Mouse (Mus musculus) left cerebral cortex, postnatal 25 days (tissue): ENCODE results near the gene Best1. TPM values are rescaled to one million over a fixed set of nuclear protein-coding genes. Genes with fewer than 3 reads are reported as not detected.
"Not testable (repeated sequence)": the region's sequence is repeated elsewhere in the genome, so short reads cannot be mapped to it uniquely, and the experiment has no call there.

ENCODE experiments used
- DNase-seq, 2 experiments: peaks; one replicate each; pipeline ENCODE4 v3.0.0; 2022; ENCODE audit warnings: low spot score in 2 of 2, mixed read lengths in 1 of 2
- intact Hi-C: fragments of 180-260 bp; cut with DNase I; formaldehyde crosslinking; loops from one replicate; pipeline ENCODE4 v1.15.1; 2025
- total RNA-seq, 2 experiments: library from RNA; stranded (reverse); gene quantifications; 2 replicates each; pipeline ENCODE4 v1.2.3; 2021

Gene Best1
- total RNA-seq, 2 experiments from 2014 or later = 0.78 to 0.83 TPM

DNA sequence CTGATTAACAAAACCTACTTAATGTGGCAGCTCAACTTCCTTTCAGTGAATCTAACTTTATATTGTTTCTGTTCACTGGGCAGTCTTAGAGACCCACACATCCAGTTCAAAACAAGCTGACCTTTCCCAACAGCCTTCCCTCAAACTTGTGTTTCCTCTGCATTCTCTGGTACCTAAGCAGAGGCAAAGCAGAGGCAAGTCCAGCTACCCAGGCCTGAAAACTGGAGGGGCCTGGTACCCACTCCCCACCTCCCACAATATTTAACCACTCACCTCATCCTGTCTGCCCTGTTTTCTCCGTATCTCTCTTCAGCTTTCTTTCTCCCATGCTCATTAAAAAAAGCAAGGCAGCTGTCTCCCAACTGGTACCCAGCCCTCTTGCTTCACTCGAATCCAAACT, 22.3 kb downstream of the Best1 start:
- DNase-seq = no peak
- intact Hi-C loops = no loop called here

DNA sequence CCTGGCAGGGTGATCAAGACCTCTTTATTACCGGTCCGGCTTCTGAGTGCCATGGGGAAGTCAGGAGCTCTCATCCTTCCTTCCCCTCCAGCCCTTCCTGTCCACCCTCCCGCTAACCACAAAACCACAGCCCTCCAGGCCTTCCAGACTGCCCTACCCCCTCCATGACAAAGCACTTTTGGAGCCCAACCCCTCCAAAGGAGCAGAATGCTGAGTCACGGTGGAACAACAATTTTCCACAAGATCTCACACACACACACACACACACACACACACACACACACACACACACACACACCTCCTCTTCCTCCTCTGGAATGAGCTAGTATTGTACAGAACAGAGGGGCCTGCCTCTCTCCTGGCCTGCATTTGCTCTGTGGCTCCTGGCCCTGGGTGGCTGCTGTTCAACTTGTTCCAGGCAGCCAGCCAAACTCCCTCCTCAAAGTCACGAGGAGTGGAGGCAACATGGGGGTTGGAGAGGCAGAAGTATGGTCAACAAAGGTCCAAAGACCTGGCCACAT, 22.9 kb downstream of the Best1 start:
- intact Hi-C loops = no loop called here

DNA sequence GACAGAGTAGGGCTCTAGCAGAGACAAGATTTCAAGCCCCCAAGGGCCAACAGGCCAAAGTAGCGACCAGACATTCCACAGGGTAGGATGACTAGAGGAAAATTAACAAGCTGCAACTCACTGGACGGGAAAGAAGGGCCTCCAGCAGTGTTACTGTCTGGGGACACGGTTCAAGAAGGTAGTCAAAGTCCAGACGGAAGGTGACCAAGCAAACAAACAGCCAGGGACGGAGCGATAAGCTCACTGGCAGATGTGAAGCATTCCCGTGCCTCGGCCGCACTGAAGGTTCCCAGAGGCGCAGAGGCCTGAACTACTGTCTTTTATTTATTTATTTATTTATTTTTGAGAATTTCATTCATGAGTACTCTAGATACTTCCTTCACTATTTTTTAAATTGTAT, 24.3 kb downstream of the Best1 start:
- intact Hi-C loops = no loop called here
- DNase-seq = no peak

More for the DNA sequence above, 22.9 kb downstream of the Best1 start:
- DNase-seq = peak in 1 of 2 experiments; percentile 70

DNA sequence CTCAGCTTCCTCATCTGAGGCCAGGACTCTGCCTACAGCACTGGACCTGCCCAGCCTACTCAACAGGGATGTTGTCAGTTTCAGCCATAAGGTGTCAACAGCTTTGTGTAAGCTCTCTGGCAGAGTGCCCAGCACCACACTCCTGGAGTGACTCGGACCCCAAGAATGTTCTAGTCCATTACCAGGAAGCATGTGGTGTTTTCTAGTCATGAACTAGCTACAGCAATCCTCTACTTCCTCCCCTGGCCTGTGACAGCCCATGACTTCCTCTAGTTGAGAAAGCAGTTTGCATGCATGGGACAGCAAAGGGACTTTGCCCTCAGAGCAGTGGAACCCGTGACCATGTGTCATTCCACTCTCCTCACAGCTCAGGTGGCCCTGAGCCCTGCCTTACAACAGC, 26.6 kb downstream of the Best1 start:
- intact Hi-C loops, DNase-seq: not testable (repeated sequence)

DNA sequence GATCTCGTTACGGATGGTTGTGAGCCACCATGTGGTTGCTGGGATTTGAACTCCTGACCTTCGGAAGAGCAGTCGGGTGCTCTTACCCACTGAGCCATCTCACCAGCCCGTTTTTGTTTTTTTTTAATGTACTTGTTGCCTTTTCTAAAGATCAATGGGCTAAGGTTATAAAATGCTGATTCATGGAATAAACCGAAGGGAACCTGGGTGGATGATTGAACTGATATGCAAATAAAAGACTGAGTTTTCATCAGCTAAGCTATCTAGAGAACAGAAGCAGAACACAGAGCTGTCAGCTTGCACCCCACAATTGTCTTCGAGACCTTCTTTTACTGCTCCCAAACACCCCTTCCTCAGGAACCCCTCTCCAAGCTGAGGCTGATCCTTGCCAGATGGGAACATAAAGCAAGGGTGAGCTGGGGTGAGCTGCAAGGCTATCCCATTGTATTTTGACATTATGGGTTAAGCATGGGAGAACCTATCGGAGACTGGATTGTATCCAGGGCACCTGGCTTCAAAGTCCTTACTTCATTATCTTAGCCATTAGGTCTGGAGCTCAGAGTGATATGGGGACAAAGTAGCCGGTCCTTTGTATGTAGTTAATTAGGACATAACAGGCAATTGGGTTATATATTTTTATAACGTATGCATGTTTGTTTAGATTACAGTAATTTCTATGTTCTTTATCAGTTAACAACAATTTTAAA, 33.2 kb downstream of the Best1 start:
- no peak for DNase-seq
- intact Hi-C loops = no loop called here

DNA sequence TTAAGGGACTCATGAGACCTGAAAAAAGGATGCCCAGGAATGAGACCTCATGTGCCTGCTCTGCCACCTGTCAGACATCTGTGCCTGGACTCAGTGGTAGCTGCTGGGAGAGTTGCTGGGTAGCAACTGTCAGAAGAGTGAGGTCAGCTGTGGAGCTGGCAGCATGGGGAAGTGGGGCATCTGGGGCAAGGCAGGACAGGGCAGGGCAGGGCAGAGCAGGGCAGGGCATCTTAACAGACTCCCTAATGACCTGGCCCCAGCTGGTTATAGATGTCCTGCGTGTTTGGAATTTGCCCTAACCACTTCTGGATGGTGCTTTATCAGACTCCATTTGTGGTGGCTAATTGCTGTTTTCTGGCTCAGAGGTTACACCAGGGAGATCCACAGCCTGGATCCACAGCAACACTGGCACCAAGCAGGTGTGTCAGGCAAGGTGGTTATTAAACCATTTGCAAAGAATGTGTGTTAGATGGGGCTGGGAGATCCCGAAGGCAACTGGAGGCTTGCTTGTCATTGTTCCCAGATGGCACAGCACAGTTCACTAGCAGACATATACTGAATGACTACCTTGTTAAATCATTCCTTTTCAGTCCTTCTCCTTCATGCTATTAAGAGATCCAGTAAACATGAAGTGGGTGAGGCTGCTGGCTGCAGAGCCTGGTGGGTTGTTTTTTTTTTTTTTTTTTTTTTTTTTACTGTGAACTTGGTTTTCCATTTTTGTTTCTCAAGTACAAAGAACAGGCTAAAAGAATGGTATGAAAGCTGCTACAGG, 35.2 kb downstream of the Best1 start:
- peak in 1 of 2 experiments; percentile 65 for DNase-seq
- intact Hi-C loops = loop anchor here (2.0 kb wide), 1 partner anchor 17 kb away; no protein-coding TSS in a partner anchor

DNA sequence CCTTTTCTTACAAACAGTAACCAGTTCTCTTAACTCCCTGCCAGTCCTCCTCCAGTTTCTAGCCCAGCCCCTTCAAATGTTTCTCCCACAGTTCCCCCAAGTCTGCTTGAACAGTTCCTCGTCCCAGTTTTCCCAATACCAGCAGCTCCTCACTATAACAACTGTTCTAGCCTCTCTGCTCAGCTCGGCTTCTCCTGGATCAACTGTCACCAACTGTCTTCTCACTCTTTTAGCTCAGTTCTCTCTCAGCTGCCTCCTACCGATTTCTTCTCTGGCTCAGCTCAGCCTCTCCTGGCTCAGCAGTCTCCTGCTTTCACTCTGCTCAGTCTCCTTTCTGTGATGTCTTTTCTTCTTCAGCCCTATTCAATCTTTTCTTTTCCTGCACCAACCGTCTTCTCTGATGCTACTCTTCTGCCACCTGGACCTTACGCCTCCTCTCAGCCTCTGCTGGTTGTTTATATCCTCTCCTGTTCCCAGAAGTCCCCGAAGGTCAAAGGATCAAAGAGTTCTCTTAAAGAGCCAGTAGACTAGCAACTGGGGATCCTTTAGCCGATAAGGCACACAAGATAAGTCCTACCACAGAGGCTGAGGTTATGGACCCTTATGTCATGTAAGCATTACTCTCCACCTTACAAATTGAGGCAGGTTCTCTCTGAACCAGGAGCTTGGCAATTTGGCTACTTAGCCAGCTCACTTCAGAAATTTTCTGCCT, 37.1 kb downstream of the Best1 start:
- peak in 1 of 2 experiments; percentile 82 for DNase-seq
- intact Hi-C loops = no loop called here

DNA sequence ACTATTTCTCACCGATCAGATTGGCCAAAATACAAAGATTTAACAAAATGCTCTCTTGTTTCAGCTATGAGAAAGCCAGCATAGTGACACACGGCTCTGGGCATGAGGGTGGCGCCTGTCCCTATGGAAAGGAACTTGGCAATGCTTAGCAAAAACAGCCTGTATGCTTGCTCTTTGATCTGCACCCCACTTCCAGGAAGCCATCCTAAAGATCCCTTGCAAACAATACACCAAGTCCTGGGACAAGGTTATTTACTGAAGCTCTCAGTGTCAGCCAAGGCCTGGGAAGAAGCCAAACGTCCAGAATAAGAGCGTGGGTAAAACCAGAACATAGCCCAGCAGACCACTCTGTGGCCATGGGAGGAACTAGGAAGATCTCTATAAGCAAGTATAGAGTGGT, 40.7 kb downstream of the Best1 start:
- no peak for DNase-seq
- intact Hi-C loops = no loop called here

DNA sequence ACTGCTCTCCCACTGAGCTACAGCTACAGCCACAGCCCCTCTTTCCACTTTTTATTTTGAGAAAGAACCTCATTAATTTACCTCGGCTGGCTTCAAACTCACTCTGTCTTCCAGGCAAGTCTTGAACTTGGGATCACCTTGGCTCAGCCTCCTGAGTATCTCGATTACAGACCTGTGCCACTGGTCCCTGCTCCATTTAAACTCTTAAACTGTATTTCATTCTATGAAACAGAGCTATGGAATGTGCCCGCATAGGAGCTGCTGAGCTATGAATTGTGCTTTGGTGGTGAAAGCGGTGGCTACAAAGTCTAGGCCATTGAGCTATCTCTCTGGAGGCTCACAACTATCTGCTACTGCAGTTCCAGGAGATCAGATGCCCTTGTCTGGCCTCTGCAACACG, 43.5 kb downstream of the Best1 start:
- intact Hi-C loops = no loop called here
- DNase-seq = no peak

DNA sequence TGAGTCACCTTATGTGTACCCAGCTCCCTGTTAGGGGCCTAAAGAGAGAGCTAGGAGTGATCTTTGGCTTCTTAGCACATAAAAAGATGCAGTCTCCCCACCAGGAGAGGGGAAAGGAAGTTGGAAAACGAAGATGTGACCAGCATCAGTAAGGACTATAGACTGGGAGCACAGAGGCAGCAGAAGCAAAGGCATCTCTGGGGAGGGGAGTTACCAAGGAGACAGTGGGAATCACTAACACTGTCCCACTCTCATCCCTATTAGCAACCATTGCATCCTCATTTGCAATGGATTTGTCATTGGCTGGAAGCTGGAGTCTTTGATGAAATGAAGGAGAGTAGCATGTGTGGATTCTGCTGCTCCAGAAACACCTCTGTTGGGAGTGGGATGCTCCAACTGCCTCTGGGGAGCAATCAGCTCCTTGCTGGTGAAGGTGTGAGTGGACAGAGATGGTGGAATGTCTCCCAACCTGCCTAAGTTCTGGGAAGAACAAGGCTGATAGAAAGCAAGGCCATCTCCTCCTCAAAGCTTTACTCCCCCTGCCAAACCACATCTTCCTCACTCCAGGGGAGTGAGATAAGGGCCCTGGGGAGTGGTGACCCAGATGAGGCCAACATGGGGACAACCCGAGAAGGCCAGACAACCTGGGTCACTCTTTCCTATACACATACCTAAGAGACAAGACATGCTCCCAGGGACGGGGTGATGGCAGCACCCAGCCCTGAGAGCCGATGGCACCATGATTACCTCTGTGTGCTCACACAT, 44.6 kb downstream of the Best1 start:
- DNase-seq = no peak
- intact Hi-C loops = no loop called here

DNA sequence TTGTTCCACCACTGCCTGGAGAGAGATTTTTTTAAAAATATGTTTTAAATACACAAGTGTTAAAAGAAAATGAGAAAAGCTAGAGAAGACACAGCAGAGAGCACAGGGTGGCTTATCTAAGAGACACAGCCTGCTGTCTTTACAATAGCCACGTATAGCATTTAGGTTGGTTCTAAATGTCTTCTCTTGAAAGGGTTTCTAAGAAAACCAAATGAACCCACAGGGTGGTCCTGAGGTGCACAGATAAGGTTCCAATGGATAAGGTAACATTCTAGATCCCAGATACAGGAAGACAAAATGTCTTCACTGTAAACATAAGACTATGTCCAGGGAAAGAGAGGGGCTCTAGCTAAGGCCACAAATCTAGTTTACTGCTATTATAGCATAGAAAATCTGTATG, 46.0 kb downstream of the Best1 start:
- DNase-seq = no peak
- intact Hi-C loops = no loop called here

DNA sequence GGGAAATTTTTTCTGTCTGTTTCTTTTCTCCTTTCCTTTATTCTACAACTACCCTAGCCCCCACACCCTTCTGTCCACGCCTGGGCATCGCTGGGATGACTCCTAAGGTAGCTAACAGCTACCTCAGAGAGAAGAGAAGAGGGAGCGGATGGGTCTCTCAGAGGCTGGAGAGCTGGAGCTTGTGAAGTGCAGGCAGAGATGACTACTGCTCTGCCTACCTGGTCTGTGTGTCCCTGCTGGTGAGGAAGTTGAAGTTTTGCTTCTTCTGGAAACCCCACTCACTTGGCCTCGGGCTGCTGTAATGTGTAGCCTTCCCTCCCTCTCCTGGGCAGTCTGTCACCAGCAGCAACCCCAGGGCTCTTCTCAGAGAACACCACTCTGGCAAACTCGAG, 46.6 kb downstream of the Best1 start:
- DNase-seq = no peak
- intact Hi-C loops = no loop called here

DNA sequence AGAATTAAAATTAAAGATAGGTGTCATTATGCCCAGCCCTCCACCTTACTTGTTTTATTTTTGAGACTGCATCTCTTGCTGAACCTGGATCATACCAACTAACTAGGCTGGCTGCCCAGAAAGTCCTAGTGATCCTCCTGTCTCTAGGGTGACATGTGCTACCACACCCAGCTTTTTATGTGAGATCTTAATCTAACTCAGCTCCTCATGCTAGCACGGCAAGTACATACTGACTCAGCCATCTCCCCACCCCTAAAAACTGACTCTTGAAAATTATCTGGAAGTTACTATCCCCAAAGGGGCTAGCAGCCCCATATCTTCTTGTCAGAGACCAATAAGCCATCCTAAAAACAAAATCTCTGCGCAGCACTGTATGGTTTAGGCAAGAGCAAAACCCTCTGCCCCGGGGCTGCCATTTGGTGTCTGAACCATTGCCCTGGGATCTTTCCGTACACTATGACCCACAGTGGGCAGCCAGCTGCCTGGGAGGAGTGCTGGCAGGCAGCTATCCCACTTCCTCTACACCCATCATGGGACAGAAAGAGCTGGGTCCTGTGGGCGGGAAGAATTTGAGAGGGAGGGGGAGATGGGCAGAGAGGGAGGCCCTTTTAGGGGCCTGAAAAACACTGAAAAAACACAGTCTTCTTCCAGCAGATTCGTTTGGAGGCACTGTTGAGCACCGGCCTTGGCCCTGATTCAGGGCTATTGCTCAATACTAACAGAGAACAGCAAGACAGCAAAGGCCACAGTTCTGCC, 47.2 kb downstream of the Best1 start:
- intact Hi-C loops = no loop called here
- peak; percentile 61 to 67 for DNase-seq

DNA sequence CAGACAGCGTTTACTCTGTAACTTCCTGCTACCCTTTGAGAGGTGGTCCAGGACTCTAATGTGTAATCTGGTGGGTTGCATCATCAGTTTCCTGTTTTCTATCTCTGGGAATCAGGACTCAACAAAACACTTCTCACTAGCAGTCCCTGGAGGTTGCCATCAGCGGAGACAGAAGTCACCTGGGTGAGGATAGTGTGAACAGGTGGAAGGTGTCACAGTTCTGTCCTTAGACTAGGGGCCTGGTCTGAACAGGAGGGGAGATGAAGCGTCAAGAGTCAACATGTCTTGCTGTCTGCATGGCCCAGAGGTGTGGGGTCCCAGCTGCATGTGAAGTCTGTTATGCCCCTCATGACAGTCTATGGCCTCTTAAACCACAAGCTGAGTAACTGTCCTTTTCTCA, 48.5 kb downstream of the Best1 start:
- intact Hi-C loops = no loop called here
- no peak for DNase-seq

DNA sequence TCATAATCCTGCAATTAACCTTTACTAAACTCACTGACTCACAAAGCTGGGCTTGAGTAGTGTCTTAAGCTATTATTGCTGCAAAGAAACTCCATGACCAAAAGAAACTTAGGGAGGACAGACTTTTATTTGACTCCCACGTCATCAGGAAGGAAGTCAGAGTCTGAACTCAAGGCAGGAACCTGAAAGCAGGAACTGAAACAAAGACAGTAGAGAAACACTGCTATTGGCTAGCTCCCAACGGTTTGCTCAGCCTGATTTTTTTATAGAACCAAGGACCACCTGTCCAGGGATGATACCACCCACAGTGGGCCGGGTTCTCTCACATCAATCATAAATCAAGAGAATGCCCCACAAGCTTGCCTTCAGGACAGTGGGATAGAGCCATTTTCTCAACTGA, 49.0 kb downstream of the Best1 start:
- no peak for DNase-seq
- intact Hi-C loops = no loop called here

DNA sequence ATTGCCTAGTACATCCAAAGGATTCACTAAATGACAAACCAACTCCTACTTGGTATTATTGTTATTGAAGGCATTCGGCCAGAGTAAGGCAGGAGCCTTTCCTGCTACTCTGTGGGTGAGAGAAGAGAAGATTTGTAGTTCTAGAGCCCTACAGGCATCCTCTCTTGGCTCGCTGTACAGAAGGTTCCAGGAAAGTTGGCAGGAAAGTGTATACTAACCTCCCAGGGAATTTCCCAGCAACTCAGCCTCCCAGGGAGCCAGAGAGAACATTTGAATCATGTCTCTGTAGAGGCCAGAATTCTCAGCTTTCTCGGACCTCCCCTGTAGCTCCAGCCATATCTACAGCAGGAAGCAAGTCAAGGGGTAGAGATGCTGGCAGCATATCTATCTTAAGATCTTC, 54.4 kb downstream of the Best1 start:
- intact Hi-C loops = no loop called here
- DNase-seq = peak in 1 of 2 experiments; percentile 63

DNA sequence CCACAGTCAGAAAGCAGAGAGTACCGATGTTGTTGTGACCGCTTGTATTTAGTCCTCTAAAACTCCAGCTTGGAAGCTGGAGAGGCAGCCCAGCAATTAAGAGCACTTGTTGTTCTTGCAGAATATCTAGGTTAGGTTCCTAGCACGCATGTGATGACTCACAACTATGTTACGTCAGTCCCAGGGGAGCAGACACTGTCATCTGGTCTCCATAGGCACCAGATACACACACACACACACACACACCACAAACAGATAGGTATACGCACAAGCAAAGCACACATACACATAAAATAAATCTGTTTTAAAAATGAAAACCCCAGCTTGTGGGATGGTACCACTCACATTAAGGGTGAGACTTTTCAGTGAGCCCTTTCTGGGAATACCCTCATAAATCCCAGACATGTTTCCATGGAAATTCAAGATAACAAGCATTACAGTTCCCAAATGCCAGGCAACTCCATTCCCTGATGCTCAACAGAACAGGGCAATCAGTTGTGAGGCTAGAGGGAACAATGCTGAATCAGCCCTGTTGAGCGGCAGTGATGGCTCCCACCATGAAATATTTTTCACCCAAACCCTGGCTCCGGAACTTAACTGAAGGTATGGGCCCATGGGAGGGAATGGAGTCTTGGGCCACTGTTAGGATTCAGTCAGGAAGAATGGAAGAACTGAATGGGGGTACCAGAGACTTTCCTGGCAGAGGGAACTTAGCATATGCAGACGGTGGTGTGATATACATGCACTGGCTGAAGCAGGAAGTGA, 55.5 kb downstream of the Best1 start:
- DNase-seq = peak in 1 of 2 experiments; percentile 61
- intact Hi-C loops = no loop called here
